Mouse (Mus musculus): ENCODE results near the gene Plek. TPM values are rescaled to one million over a fixed set of nuclear protein-coding genes. Genes with fewer than 3 reads are reported as not detected.
A peak's percentile ranks its signal among the peaks of the same experiment; 100 is the strongest.
"Not testable (repeated sequence)": the region's sequence is repeated elsewhere in the genome, so short reads cannot be mapped to it uniquely, and the experiment has no call there.

Plek gene
- 5.6 and 10.6 TPM in 2 replicates for polyA plus RNA-seq (2016; fragmentation: Nextera tagmentation; extraction: Ambion mirVana)

DNA sequence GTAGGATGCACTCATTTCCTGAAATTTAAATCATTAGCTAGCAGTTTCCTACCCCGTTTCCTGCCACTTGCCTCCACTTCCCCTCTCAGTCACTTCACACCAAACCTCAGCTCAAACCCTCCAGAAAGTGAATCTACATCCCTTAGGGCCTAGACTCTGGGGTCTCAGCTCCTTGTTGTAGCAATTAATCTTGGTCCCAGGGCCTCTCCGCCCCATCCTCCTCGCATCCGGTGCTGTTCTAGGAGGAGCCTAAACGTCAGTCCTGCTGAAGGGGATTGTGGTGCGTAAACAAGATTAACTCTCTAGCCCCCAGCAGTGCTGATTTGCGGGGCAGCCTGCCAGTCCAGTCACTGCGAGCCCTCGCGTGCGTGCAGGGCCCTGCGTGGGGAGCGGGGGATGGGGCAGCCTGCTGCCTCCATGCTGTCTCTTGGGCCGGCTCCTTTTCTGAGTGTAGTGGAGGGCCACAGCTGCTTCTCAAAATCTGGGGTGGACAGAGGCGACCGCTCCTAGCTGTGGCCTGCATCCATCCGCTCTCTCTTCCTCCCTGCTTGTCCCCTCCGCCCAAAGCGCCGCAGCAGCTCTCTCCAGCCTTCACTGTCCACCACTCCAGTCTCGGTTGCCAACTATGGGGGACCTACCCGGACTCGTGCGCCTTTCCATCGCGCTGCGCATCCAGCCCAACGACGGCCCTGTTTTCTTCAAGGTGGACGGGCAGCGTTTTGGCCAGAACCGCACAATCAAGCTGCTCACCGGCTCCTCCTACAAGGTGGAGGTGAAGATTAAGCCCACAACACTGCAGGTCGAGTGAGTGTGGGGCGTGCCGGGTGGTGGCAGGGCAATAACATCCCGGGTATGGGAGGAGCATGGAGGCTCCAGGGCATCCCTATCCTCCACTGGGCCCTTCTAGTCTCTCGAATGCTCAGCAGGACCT is at the start of gene Plek, which contains the start of gene Cnrip1:
Gene Plek (minus strand): TSS at position 837 of the 931 bp plus-strand sequence.
Gene Cnrip1 (plus strand): TSS at position 42 of the 931 bp plus-strand sequence.
- peak; percentile 77 for DNase-seq (ENCODE audit: low spot score)
- WGBS: under 1% methylated on average over 38 of the region's 38 CpGs
- no peaks in the 10 kb centered on the region for H3K36me3 ChIP-seq
- H3K4me1 ChIP-seq: peaks cover 11% of the 10 kb centered on the region
- H3K9me3 ChIP-seq: no peaks in the 10 kb centered on the region
- H3K27ac ChIP-seq: peak within 1 kb of the TSS; percentile 84
- H3K4me3 ChIP-seq: peak within 1 kb of the TSS; percentile 66
- no peaks in the 10 kb centered on the region for H3K27me3 ChIP-seq (ENCODE audit: insufficient read depth, poor library complexity, severe bottlenecking)

DNA sequence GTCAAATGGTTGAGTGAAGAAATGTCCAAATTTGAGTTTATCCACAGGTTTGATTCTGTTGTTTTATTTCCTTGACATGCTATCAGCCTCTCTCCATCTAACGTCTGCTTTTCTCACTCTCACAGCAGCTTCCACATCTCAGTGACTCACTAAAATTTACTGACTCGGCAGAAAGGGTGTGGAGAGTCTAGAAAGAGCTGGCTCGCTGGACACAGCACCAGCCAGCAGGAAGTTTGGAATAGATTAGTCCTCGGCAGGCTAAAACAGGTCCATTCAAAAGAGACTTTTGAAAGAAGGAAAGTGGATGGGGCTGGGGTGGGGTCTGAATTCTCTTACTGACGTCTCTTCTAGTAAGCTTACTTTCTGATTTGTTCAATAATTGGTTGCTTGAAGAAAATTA is 33.9 kb upstream of the Plek start:
- Histone ChIP-seq H3K4me3 (no peak overlapping the region), H3K27ac (0 out of 2 replicates have a peak overlapping the region, but pooled peaks have one; percentile 26), H3K4me1 (no peaks in the 10 kb centered on the region), H3K27me3 (ENCODE audit: insufficient read depth, poor library complexity, severe bottlenecking) (no peaks in the 10 kb centered on the region), H3K9me3 (no peaks in the 10 kb centered on the region), H3K36me3 (no peaks in the 10 kb centered on the region)
- no peak for DNase-seq (ENCODE audit: low spot score)
- WGBS: 34% methylated on average over 5 of the region's 5 CpGs

DNA sequence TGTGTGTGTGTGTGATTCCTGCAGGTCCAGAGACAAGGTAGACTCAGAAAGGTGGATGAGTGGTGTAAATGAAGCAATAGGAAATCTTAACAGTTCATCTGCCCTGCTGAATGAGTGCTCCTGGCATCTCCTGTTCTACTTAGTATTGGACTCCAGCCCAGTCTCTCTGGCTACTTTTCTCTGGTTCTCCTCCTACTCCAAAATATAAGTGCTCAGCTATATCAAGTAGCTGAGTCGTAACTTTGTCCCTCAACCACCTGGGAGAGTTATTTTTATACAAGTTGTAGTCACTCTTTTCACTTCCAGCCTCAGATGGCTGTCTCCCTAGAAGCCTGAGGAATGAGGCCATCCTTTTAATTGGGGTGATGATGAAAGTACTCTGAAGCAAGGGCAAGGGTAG is 31.7 kb upstream of the Plek start:
- DNase-seq (ENCODE audit: low spot score): no peak
- no peak overlapping the region for H3K4me3 ChIP-seq
- no peaks in the 10 kb centered on the region for H3K4me1 ChIP-seq
- 45% methylated on average over 1 of the region's 1 CpGs for WGBS
- H3K27ac ChIP-seq: no peak overlapping the region
- no peaks in the 10 kb centered on the region for H3K36me3 ChIP-seq
- no peaks in the 10 kb centered on the region for H3K27me3 ChIP-seq (ENCODE audit: insufficient read depth, poor library complexity, severe bottlenecking)
- no peaks in the 10 kb centered on the region for H3K9me3 ChIP-seq

DNA sequence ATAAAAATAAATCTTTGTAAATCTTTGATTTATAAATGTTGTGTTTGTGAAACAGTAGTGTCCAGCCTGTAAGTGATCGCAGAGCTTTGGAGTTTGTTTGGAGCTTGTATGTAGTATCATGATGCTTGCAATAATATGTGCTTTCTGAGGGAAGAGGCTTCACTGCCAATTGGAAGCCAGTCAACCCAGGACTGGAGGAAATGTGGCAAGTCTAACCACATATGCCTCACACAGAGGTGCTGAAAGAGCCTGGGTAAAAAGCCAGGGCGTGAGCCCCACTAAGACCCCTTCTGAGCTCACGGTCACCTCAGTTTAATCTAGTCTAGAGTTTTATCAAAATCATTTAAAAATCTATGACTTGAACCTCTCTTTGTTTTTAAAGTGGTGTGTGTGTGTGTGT is 31.3 kb upstream of the Plek start:
- no peak overlapping the region for H3K27ac ChIP-seq
- no peaks in the 10 kb centered on the region for H3K9me3 ChIP-seq
- H3K4me3 ChIP-seq: no peak overlapping the region
- no peaks in the 10 kb centered on the region for H3K36me3 ChIP-seq
- H3K4me1 ChIP-seq: no peaks in the 10 kb centered on the region
- H3K27me3 ChIP-seq (ENCODE audit: insufficient read depth, poor library complexity, severe bottlenecking): no peaks in the 10 kb centered on the region
- no peak for DNase-seq (ENCODE audit: low spot score)
- WGBS: 96% methylated on average over 3 of the region's 3 CpGs

DNA sequence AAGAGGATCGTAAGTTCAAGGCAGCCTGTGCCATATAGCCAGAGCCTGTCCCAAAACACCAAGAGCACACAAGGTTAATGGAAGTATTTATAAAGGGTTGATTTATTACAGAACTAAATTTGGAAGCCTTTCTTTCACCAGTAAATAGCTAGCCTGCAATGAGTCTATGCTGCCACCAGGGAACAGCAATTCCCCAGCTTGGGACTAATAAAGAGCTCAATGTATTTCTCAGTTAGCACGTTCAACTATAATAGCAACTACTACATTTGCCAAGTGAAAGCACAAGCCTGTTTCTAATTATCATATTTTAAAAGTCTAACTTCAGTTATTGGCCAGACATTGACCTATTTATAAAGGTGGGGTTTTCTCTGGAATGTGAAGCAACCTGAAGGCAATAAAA is 30.8 kb upstream of the Plek start:
- Histone ChIP-seq H3K36me3 (no peaks in the 10 kb centered on the region), H3K4me1 (no peaks in the 10 kb centered on the region), H3K27ac (no peak overlapping the region), H3K27me3 (ENCODE audit: insufficient read depth, poor library complexity, severe bottlenecking) (no peaks in the 10 kb centered on the region), H3K4me3 (no peak overlapping the region), H3K9me3 (no peaks in the 10 kb centered on the region)
- 60% methylated on average over 2 of the region's 2 CpGs for WGBS
- DNase-seq (ENCODE audit: low spot score): no peak

DNA sequence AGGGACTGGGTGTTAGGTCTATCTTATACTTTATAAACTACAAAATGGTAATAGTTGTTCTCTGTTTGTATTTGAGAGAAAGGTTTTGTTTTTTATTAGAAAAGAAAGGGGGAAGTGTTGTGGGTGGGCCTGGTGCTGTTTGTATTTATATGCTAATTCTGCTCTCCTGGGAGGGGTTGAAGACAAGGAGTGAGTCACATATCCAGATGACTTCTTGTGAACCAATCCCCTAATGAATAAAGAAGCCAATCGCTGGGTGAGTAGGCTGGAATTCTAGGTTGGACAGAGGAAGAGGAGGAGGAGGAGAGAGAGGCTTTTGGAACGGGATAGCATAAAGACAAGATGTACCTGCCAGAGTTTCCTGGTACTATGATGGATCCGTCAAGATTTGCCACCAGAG is 29.9 kb upstream of the Plek start:
- WGBS: 65% methylated on average over 3 of the region's 3 CpGs
- no peaks in the 10 kb centered on the region for H3K4me1 ChIP-seq
- no peak overlapping the region for H3K4me3 ChIP-seq
- no peak for DNase-seq (ENCODE audit: low spot score)
- H3K27me3 ChIP-seq (ENCODE audit: insufficient read depth, poor library complexity, severe bottlenecking): no peaks in the 10 kb centered on the region
- no peaks in the 10 kb centered on the region for H3K36me3 ChIP-seq
- no peaks in the 10 kb centered on the region for H3K9me3 ChIP-seq
- no peak overlapping the region for H3K27ac ChIP-seq

DNA sequence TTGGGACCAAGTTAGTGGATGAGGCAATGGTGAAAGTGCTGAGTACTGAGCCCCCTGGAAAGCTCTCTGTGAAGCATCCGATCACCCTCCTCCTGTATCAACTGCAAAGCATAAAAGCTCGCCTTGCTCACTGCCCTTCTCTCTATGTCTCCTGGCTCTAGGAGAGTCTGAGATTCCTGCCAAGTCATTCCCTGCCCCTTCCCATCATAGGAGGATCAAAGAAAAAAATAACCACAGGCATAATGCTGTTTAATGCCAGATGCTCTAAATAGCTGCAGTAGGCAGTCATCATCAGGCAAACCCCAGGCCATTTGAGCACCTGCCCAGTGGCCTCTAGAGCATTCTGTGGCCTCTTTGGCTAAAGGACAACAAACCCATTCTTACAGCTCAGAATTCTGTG is 23.5 kb upstream of the Plek start:
- Histone ChIP-seq H3K27ac (no peak overlapping the region), H3K4me1 (no peaks in the 10 kb centered on the region), H3K4me3 (no peak overlapping the region), H3K27me3 (ENCODE audit: insufficient read depth, poor library complexity, severe bottlenecking) (no peaks in the 10 kb centered on the region), H3K36me3 (no peaks in the 10 kb centered on the region), H3K9me3 (no peaks in the 10 kb centered on the region)
- DNase-seq (ENCODE audit: low spot score): no peak
- 87% methylated on average over 2 of the region's 2 CpGs for WGBS

DNA sequence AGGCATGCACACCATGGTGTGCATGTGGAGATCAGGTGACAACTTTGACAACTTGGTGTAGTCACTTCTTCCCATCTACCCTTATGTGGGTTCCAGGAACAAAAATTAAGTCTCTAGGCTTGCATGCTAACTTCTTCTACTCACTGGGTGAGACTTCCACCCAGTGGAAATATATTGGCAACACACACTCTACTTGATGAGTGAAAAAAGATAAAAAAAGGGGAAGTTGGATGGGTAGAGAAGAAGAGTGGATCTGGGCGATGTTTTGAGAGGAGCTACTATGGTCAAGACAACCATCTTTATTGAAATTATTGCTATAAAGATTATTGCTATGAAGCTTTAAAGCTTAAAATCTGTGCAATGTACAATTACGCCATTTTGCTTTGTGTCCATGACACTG is 17.2 kb upstream of the Plek start:
- H3K4me1 ChIP-seq; H3K4me3 ChIP-seq; H3K27me3 ChIP-seq (ENCODE audit: insufficient read depth, poor library complexity, severe bottlenecking); DNase-seq (ENCODE audit: low spot score); H3K36me3 ChIP-seq; H3K27ac ChIP-seq; H3K9me3 ChIP-seq: not testable (repeated sequence)
- 86% methylated on average over 2 of the region's 2 CpGs for WGBS

DNA sequence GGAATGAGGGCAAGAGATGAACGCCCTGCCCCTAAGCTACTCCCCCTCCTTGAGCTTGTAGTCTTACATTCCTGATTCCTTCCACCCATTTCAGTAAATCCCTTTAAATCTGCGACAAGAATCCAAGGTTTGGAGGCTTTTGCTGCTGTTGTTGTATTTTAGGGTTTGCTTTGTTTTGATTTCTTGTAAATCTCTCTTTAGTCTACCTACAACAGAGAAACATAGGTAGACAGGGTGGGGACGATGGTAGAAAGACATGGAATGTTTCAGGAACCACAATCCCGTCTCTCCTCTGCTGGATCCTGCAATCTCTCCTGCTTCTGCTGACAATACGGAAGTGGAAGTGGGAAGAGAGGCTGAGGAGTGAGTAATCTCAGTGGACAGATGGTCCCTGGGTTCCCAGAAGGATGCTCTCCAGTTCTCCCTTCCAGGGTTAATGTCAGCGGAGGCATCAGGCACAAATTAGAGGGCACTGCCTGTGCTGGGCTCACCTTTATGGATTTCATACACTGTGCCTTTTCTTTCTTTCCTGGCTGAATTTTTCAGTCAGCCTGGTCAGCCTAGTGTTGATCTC is 382 bp upstream of the Plek start:
- H3K27ac ChIP-seq: peak overlapping the region; percentile 84; the same call in 1 of the 2 replicates
- H3K27me3 ChIP-seq (ENCODE audit: insufficient read depth, poor library complexity, severe bottlenecking): no peaks in the 10 kb centered on the region
- WGBS: 17% methylated on average over 6 of the region's 6 CpGs
- no peaks in the 10 kb centered on the region for H3K9me3 ChIP-seq
- DNase-seq (ENCODE audit: low spot score): no peak
- H3K4me3 ChIP-seq: peak overlapping the region; percentile 66
- H3K36me3 ChIP-seq: no peaks in the 10 kb centered on the region
- H3K4me1 ChIP-seq: peaks cover 11% of the 10 kb centered on the region

DNA sequence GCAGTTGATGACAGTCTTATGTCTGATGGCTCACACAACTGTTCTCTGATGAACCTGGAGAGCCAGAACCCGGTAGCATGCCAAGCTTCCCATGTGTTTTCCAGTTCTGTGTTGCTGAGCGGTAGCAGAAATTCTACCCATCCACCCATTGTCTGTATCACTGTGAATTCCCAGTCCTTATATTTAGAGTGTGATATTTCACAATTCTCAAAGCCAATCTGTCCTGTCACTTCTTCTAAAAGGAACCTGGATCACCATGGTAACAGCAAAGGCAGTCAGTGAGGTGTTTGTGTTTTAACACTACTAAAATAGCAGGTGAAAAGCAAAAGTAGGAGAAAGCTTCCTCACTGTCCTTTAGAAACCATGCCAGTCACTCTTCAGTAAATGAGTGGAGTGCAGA is 6.4 kb downstream of the Plek start:
- H3K9me3 ChIP-seq: no peaks in the 10 kb centered on the region
- H3K4me1 ChIP-seq: no peaks in the 10 kb centered on the region
- H3K27ac ChIP-seq: no peak overlapping the region
- no peaks in the 10 kb centered on the region for H3K36me3 ChIP-seq
- H3K27me3 ChIP-seq (ENCODE audit: insufficient read depth, poor library complexity, severe bottlenecking): no peaks in the 10 kb centered on the region
- 84% methylated on average over 2 of the region's 2 CpGs for WGBS
- no peak overlapping the region for H3K4me3 ChIP-seq
- DNase-seq (ENCODE audit: low spot score): no peak

DNA sequence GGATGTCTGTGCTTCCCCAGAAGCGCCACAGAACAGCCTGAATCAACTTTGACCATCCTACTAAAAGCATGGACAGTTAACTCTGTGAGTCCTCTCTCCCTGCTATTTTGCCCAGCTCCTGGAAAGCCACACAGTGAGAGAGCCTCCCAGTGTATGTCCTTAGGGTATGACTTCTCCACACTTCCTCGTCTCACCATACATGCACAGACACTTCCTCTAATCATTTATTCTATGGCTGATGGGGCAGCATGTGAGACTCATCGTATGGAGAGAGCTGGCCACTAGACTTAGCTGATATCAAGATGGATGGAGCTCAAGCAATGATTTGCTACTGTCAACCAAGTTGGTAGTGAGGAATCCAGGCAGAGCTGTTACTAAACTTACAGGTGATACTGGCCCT is 28.2 kb downstream of the Plek start:
- H3K27me3 ChIP-seq (ENCODE audit: insufficient read depth, poor library complexity, severe bottlenecking): no peaks in the 10 kb centered on the region
- H3K27ac ChIP-seq: no peak overlapping the region
- peaks cover 5% of the 10 kb centered on the region; the same call in 1 of the 2 replicates for H3K9me3 ChIP-seq
- 87% methylated on average over 3 of the region's 3 CpGs for WGBS
- no peaks in the 10 kb centered on the region for H3K36me3 ChIP-seq
- no peak overlapping the region for H3K4me3 ChIP-seq
- DNase-seq (ENCODE audit: low spot score): no peak
- H3K4me1 ChIP-seq: no peaks in the 10 kb centered on the region

DNA sequence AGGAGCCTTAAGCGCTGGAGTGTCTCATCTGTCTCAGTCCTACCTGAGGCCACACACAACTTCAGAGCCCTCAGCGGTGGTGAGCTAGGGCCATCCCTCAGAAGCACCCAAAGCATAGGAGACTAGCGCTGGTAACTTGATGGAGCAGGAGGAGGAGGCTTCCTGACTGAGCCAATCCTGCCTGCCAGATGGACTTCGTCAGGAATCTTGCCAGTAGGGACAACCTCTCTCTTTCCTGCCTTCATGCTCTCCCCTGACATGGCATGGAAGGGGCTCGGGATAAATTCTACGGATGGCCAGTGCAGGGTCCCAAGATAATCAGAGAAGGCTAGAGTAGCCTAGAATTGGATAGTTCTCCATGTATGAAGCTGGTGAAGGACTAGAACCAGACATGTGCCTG is 29.0 kb downstream of the Plek start:
- H3K9me3 ChIP-seq: peaks cover 8% of the 10 kb centered on the region
- H3K27ac ChIP-seq: no peak overlapping the region
- H3K27me3 ChIP-seq (ENCODE audit: insufficient read depth, poor library complexity, severe bottlenecking): no peaks in the 10 kb centered on the region
- no peaks in the 10 kb centered on the region for H3K36me3 ChIP-seq
- no peak overlapping the region for H3K4me3 ChIP-seq
- 74% methylated on average over 6 of the region's 6 CpGs for WGBS
- no peak for DNase-seq (ENCODE audit: low spot score)
- H3K4me1 ChIP-seq: no peaks in the 10 kb centered on the region

DNA sequence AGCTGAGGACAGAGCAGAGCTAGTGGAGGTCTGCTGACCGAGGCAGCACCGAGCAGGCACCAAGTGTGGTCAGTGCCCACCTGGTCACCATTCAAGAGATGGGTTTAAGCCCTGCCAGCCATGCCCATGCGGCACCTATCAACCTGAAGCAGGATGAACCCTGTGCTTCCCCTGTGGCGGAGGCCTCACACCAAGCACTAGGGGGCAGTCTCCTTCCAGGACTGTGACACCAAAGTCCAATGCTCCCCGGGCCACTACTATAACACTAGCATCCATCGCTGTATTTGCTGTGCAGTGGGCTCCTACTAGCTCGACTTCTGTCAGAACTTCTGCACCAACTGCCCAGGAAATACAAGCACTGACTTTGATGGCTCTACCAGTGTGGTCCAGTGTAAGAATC is 32.9 kb downstream of the Plek start:
- WGBS: 85% methylated on average over 7 of the region's 7 CpGs
- DNase-seq (ENCODE audit: low spot score): no peak
- no peaks in the 10 kb centered on the region for H3K4me1 ChIP-seq
- H3K27me3 ChIP-seq (ENCODE audit: insufficient read depth, poor library complexity, severe bottlenecking): no peaks in the 10 kb centered on the region
- H3K9me3 ChIP-seq: peaks cover 8% of the 10 kb centered on the region
- H3K27ac ChIP-seq: no peak overlapping the region
- no peak overlapping the region for H3K4me3 ChIP-seq
- H3K36me3 ChIP-seq: no peaks in the 10 kb centered on the region
